Mouse (Mus musculus) liver, embryonic 14.5 days (tissue): Measurements from ENCODE around the gene Gm28043.

Source experiments
- CTCF ChIP-seq: IDR thresholded peaks from 2 replicates; pipeline ENCODE4 v1.5.1; 2016; ENCODE audit warnings: antibody characterized with exemption, low read depth, control low read depth
- EP300 ChIP-seq: IDR thresholded peaks from 2 replicates; pipeline ENCODE4 v1.6.1; 2016; ENCODE audit warnings: antibody characterized with exemption, low read depth

DNA sequence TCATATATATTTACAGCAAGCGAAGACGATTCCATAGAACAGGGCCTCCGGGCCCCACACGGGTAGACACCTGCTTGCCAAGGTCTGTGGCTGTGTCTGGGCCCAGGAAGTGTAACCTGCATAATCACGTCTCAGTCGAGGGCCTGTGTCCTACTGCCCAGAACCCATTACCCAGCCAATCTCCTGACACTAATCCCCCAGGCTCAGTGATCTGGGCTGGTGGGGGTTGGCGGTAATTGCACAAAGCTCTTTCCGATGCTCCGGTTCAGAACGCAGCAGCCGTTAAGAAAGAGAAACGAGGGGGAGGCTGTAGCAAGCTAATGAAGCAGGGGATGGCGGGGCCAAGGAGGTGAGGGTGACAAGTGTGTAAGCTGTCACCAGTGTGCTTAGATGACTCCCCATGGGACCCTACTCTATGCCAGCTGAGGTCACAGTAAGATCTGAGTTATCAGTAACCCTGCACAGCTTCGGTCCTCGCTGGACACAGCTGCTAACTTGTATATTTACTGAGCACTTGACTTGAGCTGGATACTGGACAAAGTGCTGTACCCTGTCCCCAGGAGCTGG is 121.9 kb downstream of the Gm28043 start:
- no peak for TF ChIP-seq CTCF
- no peak for TF ChIP-seq EP300
